Mouse (Mus musculus) spleen, adult 2 months (tissue): ENCODE results near the gene Chrm1.

Source experiments
- CTCF ChIP-seq: fragments of 200-500 bp; IDR thresholded peaks from 2 replicates; pipeline ENCODE4 v1.5.1; 2011; ENCODE audit warnings: mild to moderate bottlenecking, inconsistent platforms; ENCODE audit not compliant: insufficient read depth, insufficient read length, insufficient replicate concordance; ENCODE audit errors: extremely low read depth
- POLR2A ChIP-seq: fragments of 200-500 bp; IDR thresholded peaks from 2 replicates; pipeline ENCODE4 v1.6.1; 2011; ENCODE audit warnings: low read depth, low read length, inconsistent platforms

GRCm38 (mm10) chr19:8708954-8709353 lies 45.4 kb downstream of the Chrm1 start:
- TF ChIP-seq POLR2A (no peak), CTCF (no peak)
